Mouse (Mus musculus) brain, embryonic 18.5 days (tissue): ENCODE data around the gene Ttc39d.
A peak's percentile ranks its signal among the peaks of the same experiment; 100 is the strongest.
"Not testable (repeated sequence)": the region's sequence is repeated elsewhere in the genome, so short reads cannot be mapped to it uniquely, and the experiment has no call there.

Source experiments
- DNase-seq: peaks from one replicate; pipeline ENCODE4 v3.0.0-alpha.2; 2012; ENCODE audit warnings: low read depth, low spot score

The Ttc39d gene

GRCm38 (mm10) chr17:80193075-80193474 lies 14.2 kb upstream of the Ttc39d start:
- DNase-seq: no peak

- DNase-seq: no peak
Measured at GRCm38 (mm10) chr17:80199160-80199778, 8.0 kb upstream of the Ttc39d start.

- DNase-seq: no peak
Measured at GRCm38 (mm10) chr17:80205657-80206056, 1.6 kb upstream of the Ttc39d start.

GRCm38 (mm10) chr17:80206301-80206670 lies 974 bp upstream of the Ttc39d start:
- no peak for DNase-seq

GRCm38 (mm10) chr17:80213998-80214397 lies 6.7 kb downstream of the Ttc39d start:
- not testable (repeated sequence) for DNase-seq

GRCm38 (mm10) chr17:80220131-80220530 lies 12.9 kb downstream of the Ttc39d start:
- no peak for DNase-seq

- no peak for DNase-seq
Measured at GRCm38 (mm10) chr17:80221202-80221601, 13.9 kb downstream of the Ttc39d start.

GRCm38 (mm10) chr17:80221890-80222628 lies 14.8 kb downstream of the Ttc39d start:
- no peak for DNase-seq

GRCm38 (mm10) chr17:80223829-80224228 lies 16.6 kb downstream of the Ttc39d start:
- DNase-seq: no peak

- peak; percentile 85 for DNase-seq
Measured at GRCm38 (mm10) chr17:80224326-80225116, 17.3 kb downstream of the Ttc39d start, which contains the start of gene Gemin6. TSS of gene Gemin6 (plus strand) at chr17:80224441.

- not testable (repeated sequence) for DNase-seq
Measured at GRCm38 (mm10) chr17:80225142-80225541, 17.9 kb downstream of the Ttc39d start.

GRCm38 (mm10) chr17:80229396-80229795 lies 22.1 kb downstream of the Ttc39d start:
- DNase-seq: no peak

- no peak for DNase-seq
Measured at GRCm38 (mm10) chr17:80233844-80234243, 26.6 kb downstream of the Ttc39d start.

GRCm38 (mm10) chr17:80234376-80234775 lies 27.1 kb downstream of the Ttc39d start:
- DNase-seq: no peak

GRCm38 (mm10) chr17:80235477-80235876 lies 28.2 kb downstream of the Ttc39d start:
- DNase-seq: no peak

GRCm38 (mm10) chr17:80236805-80237204 lies 29.5 kb downstream of the Ttc39d start:
- no peak for DNase-seq

- DNase-seq: no peak
Measured at GRCm38 (mm10) chr17:80237475-80237874, 30.2 kb downstream of the Ttc39d start.

GRCm38 (mm10) chr17:80241594-80241993 lies 34.3 kb downstream of the Ttc39d start:
- DNase-seq: no peak

GRCm38 (mm10) chr17:80243116-80243515 lies 35.9 kb downstream of the Ttc39d start:
- DNase-seq: no peak

GRCm38 (mm10) chr17:80252757-80253525 lies 45.7 kb downstream of the Ttc39d start:
- DNase-seq: no peak

GRCm38 (mm10) chr17:80254421-80254820 lies 47.2 kb downstream of the Ttc39d start:
- DNase-seq: no peak

GRCm38 (mm10) chr17:80255208-80255607 lies 47.9 kb downstream of the Ttc39d start:
- no peak for DNase-seq
